Mouse (Mus musculus): Measurements from ENCODE around the gene Tcf19. TPM values are rescaled to one million over a fixed set of nuclear protein-coding genes. Genes with fewer than 3 reads are reported as not detected.
A peak's percentile ranks its signal among the peaks of the same experiment; 100 is the strongest.

Gene Tcf19
- 42.2 and 42.4 TPM in 2 replicates for polyA plus RNA-seq (2016; fragmentation: Nextera tagmentation; extraction: Ambion mirVana)

DNA sequence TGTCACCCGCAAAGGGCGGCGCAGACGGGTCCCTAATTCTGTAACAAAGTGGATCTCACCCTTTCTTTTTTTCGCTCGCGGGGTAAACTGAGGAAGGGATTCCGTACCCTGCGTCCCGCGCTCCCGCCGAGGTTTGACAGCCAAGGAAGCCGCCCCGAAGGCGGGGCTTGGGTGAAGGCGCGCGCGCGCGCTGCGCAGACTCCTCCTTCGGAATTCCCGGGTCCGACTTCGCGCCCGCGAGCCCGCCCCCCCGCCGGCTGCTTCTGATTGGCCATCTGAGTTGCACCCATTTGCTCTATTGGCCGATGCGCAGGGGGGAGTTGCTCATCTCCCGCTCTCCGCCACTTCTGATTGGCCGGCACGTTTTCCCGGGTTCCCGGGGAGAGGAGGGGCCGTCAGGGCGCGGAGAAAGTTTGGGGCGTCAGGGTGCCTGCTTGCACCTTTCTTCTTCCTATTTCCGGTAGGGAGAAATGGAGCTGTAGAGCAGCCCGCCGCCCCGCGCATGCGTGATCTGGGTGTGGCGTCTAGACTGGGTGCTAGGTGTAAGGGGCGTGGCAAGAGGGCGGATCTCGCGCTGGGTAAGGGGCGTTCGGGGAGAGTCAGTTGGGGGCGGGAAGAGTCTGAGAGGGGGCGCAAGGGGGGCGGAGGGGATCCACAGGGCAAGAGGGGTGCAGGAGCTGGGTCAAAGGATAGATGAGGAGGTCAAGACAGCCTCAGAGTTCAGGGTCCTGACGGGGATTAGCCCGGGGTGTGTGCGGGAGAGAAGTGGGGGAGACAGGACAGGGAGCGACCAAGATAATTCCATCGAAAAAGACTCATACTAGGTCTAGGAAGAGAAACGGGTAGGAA is at the start of gene Tcf19, which contains the start of gene Cchcr1:
Gene Tcf19, minus strand, starts transcription at position 173 of the 849 bp plus-strand sequence.
Gene Cchcr1, plus strand, starts transcription at position 449 of the 849 bp plus-strand sequence.
- H3K27me3 ChIP-seq (replicated peaks): no peaks in the 10 kb centered on the region
- H3K4me1 ChIP-seq: peaks cover 37% of the 10 kb centered on the region
- ATAC-seq: peak; percentile 95
- H3K9ac ChIP-seq: peak within 1 kb of the TSS; percentile 79
- H3K4me3 ChIP-seq: peak within 1 kb of the TSS; percentile 73
- H3K4me2 ChIP-seq: peak within 1 kb of the TSS; percentile 90
- peak within 1 kb of the TSS; percentile 81 for H3K27ac ChIP-seq
- WGBS (ENCODE audit: insufficient replicate concordance): under 1% methylated on average over 66 of the region's 67 CpGs
- H3K36me3 ChIP-seq: peaks cover 50% of the 10 kb centered on the region
- H3K9me3 ChIP-seq (replicated peaks): no peaks in the 10 kb centered on the region

DNA sequence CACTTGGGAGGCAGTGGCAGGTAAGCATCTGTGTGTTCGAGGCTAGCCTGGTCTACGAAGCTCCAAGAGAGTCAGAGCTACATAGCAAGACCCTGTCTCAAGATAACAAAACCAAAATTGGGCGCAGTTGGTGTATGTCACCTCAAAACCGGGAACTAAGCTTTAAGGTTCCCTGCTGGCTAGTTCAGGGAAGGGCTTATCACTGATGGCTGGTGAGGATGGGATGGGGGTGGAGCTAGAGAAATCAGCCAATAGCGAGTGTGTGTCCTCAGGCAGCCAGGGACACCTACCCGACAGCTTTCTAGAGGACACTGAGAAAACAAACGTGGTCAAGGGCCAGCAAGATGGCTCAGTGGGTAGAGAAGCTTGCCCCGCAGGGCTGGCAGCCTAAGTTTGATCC is 41.6 kb upstream of the Tcf19 start:
- no peak overlapping the region for H3K4me3 ChIP-seq
- H3K27me3 ChIP-seq (replicated peaks): no peaks in the 10 kb centered on the region
- 39% methylated on average over 8 of the region's 8 CpGs for WGBS (ENCODE audit: insufficient replicate concordance)
- H3K4me1 ChIP-seq: no peaks in the 10 kb centered on the region
- no peaks in the 10 kb centered on the region; the same call in 1 of the 2 replicates for H3K9me3 ChIP-seq (replicated peaks)
- no peak overlapping the region for H3K27ac ChIP-seq
- ATAC-seq: no peak
- H3K9ac ChIP-seq: no peak overlapping the region
- H3K4me2 ChIP-seq: no peak overlapping the region
- H3K36me3 ChIP-seq: no peaks in the 10 kb centered on the region

GRCm38 (mm10) chr17:35557351-35557750 is 40.7 kb upstream of the Tcf19 start:
- Histone ChIP-seq H3K36me3 (no peaks in the 10 kb centered on the region), H3K9ac (no peak overlapping the region), H3K4me2 (no peak overlapping the region), H3K27me3 (replicated peaks) (no peaks in the 10 kb centered on the region), H3K4me3 (no peak overlapping the region), H3K27ac (no peak overlapping the region), H3K4me1 (no peaks in the 10 kb centered on the region), H3K9me3 (replicated peaks) (no peaks in the 10 kb centered on the region; the same call in 1 of the 2 replicates)
- 62% methylated on average over 9 of the region's 9 CpGs for WGBS (ENCODE audit: insufficient replicate concordance)
- ATAC-seq: no peak

DNA sequence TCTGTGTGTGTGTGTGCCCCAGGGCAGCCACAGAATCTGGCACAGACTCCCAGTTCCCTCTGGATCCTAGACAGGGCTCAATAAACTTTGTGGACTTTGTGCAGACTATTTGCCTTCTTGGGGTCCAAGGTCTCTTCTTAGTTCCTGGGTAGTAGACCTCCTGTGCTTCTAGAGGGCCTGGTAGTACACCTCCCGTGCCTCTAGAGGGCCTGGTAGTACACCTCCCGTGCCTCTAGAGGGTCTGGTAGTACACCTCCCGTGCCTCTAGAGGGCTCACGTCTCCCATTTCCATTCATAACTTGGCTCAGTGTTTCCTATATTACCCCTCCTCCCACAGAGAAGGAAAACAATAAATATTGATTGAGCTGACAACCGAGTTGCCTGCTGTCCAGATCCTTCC is 40.2 kb upstream of the Tcf19 start:
- no peak for ATAC-seq
- Histone ChIP-seq H3K27me3 (replicated peaks) (no peaks in the 10 kb centered on the region), H3K27ac (no peak overlapping the region), H3K4me2 (no peak overlapping the region), H3K9ac (no peak overlapping the region), H3K9me3 (replicated peaks) (no peaks in the 10 kb centered on the region; the same call in 1 of the 2 replicates), H3K4me3 (no peak overlapping the region), H3K36me3 (no peaks in the 10 kb centered on the region), H3K4me1 (no peaks in the 10 kb centered on the region)
- 35% methylated on average over 5 of the region's 5 CpGs for WGBS (ENCODE audit: insufficient replicate concordance)

- Histone ChIP-seq H3K36me3 (no peaks in the 10 kb centered on the region), H3K4me2 (no peak overlapping the region), H3K9ac (no peak overlapping the region), H3K4me1 (no peaks in the 10 kb centered on the region), H3K27ac (no peak overlapping the region), H3K9me3 (replicated peaks) (no peaks in the 10 kb centered on the region; the same call in 1 of the 2 replicates), H3K4me3 (no peak overlapping the region), H3K27me3 (replicated peaks) (0 out of 2 replicates have a peak, but pooled peaks cover 3% of the 10 kb centered on the region)
- WGBS (ENCODE audit: insufficient replicate concordance): 77% methylated on average over 13 of the region's 13 CpGs
- ATAC-seq: no peak
Measured at GRCm38 (mm10) chr17:35556186-35556765, 39.7 kb upstream of the Tcf19 start.

GRCm38 (mm10) chr17:35554761-35555397 is 38.3 kb upstream of the Tcf19 start:
- Histone ChIP-seq H3K27ac (no peak overlapping the region), H3K4me1 (no peaks in the 10 kb centered on the region), H3K4me2 (no peak overlapping the region), H3K36me3 (no peaks in the 10 kb centered on the region), H3K9me3 (replicated peaks) (no peaks in the 10 kb centered on the region; the same call in 1 of the 2 replicates), H3K27me3 (replicated peaks) (0 out of 2 replicates have a peak, but pooled peaks cover 3% of the 10 kb centered on the region), H3K4me3 (no peak overlapping the region), H3K9ac (no peak overlapping the region)
- 73% methylated on average over 18 of the region's 18 CpGs for WGBS (ENCODE audit: insufficient replicate concordance)
- ATAC-seq: no peak

GRCm38 (mm10) chr17:35554321-35554720 is 37.7 kb upstream of the Tcf19 start:
- no peak overlapping the region for H3K4me3 ChIP-seq
- H3K36me3 ChIP-seq: no peaks in the 10 kb centered on the region
- no peak overlapping the region for H3K4me2 ChIP-seq
- ATAC-seq: no peak
- 0 out of 2 replicates have a peak, but pooled peaks cover 3% of the 10 kb centered on the region for H3K27me3 ChIP-seq (replicated peaks)
- WGBS (ENCODE audit: insufficient replicate concordance): 62% methylated on average over 5 of the region's 5 CpGs
- no peaks in the 10 kb centered on the region; the same call in 1 of the 2 replicates for H3K9me3 ChIP-seq (replicated peaks)
- no peaks in the 10 kb centered on the region for H3K4me1 ChIP-seq
- no peak overlapping the region for H3K27ac ChIP-seq
- H3K9ac ChIP-seq: no peak overlapping the region

DNA sequence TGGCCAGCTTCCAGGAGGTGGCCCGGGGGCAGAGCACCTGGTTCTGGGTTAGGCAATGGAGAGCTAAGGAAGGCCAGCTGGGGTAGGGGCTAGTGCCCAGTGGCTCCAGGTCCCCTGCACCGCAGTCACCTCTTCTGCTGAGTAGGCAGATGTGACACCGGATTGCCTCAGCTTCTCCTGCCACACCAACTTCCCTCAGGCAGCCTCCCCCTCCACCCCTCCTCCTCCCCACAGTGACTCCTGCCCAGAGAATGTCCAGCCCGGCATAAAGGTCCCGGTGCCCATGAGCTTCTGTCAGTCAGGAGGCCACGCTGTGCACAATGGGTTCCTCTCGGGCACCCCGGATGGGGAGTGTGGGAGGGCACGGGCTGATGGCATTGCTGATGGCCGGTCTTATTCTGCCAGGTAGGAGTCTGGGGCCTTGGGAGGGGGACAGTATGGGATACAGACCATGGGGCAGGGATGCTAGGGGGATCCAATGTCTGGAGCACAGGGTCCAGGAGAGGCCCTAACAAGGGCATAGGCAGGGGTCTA is 35.3 kb upstream of the Tcf19 start, which contains the start of gene Cdsn:
Gene Cdsn, plus strand, starts transcription at position 248 of the 534 bp plus-strand sequence.
- no peak within 1 kb of the TSS for H3K4me3 ChIP-seq
- H3K9me3 ChIP-seq (replicated peaks): no peaks in the 10 kb centered on the region; the same call in 1 of the 2 replicates
- no peaks in the 10 kb centered on the region for H3K4me1 ChIP-seq
- no peaks in the 10 kb centered on the region for H3K36me3 ChIP-seq
- H3K4me2 ChIP-seq: no peak within 1 kb of the TSS
- H3K9ac ChIP-seq: no peak within 1 kb of the TSS
- no peak within 1 kb of the TSS for H3K27ac ChIP-seq
- 0 out of 2 replicates have a peak, but pooled peaks cover 9% of the 10 kb centered on the region for H3K27me3 ChIP-seq (replicated peaks)
- no peak for ATAC-seq
- 72% methylated on average over 10 of the region's 10 CpGs for WGBS (ENCODE audit: insufficient replicate concordance)

DNA sequence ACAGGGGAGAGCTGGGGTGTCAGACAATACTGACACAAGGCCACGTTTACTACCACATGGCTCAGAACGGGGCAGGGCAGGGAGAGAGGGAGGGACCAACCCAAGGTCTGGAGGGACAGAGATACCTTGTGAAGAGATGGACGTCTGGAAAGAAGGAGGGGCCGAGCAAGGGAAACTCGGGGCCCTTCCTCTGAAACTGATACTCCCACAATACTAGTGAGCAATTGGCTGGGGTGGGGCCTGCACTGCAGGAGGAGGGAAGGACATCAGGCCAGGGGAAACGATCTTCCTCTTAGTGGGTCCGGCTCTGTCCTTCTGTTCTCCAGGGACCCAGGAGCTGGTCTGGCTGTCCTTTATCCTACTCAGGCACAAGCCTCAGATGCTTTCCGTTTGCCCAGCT is 34.2 kb upstream of the Tcf19 start:
- Histone ChIP-seq H3K9me3 (replicated peaks) (no peaks in the 10 kb centered on the region; the same call in 1 of the 2 replicates), H3K9ac (no peak overlapping the region), H3K4me2 (no peak overlapping the region), H3K27ac (no peak overlapping the region), H3K36me3 (no peaks in the 10 kb centered on the region), H3K27me3 (replicated peaks) (0 out of 2 replicates have a peak, but pooled peaks cover 9% of the 10 kb centered on the region), H3K4me1 (no peaks in the 10 kb centered on the region), H3K4me3 (no peak overlapping the region)
- no peak for ATAC-seq
- 47% methylated on average over 8 of the region's 8 CpGs for WGBS (ENCODE audit: insufficient replicate concordance)

DNA sequence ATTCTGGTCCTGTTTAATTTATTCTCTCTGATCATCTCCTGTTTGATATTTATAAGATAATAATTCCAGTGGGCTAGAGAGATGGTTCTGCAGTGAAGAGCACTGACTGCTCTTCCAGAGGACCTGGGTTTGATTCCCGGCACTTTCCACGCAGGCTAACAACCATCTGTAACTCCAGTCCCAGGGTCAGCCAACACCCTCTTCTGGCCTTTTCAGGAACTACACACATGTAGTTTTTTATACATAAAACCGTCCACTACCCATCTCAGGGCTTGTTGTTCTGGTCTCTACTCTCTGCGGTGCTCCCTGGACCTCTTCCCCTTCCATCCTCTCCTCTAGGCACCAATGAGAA is 33.5 kb upstream of the Tcf19 start:
- whole genome bisulfite sequencing (ENCODE audit: insufficient replicate concordance): 83% methylated on average over 4 of the region's 4 CpGs
- ATAC-seq: no peak
- H3K9me3 ChIP-seq (replicated peaks): no peaks in the 10 kb centered on the region; the same call in 1 of the 2 replicates
- no peak overlapping the region for H3K9ac ChIP-seq
- H3K36me3 ChIP-seq: no peaks in the 10 kb centered on the region
- H3K4me1 ChIP-seq: no peaks in the 10 kb centered on the region
- no peak overlapping the region for H3K4me3 ChIP-seq
- H3K27me3 ChIP-seq (replicated peaks): 0 out of 2 replicates have a peak, but pooled peaks cover 9% of the 10 kb centered on the region
- no peak overlapping the region for H3K4me2 ChIP-seq
- H3K27ac ChIP-seq: no peak overlapping the region

DNA sequence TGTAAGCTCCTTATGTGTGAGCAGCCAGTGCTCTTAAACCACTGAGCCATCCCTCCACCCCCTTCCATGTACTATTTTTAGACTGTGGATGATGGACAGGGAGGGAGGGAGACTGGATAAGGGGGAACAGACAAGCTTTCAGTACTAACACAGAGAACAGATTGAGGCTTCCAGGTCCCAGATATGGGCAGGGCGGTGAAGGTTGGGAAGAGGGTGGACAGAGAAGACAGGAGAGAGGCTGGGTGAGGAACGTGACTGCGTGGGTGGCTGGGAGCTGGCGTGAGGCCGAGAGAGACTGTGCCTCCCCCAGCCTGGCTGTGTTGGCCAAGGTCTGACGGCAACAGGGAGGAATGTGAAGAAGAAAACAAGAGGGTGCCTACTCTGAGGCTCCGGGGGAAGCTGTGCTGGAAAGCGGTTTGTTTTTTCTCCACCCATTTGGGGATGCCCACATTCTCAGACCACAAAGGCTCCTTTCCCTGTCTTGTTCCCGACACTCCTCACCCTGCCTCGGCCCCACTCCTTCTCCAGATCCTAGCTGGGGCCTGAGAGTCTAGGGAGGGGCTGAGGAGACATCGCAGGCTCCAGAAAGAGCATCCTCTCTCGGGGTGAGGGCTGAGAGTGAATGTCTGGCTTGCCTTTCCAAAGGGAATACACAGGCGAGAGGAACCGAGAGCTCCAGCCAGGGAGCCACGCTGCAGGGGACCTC is 33.0 kb upstream of the Tcf19 start:
- no peak overlapping the region for H3K9ac ChIP-seq
- no peak for ATAC-seq

More for the DNA sequence above, 33.0 kb upstream of the Tcf19 start:
- Histone ChIP-seq H3K9me3 (replicated peaks) (no peaks in the 10 kb centered on the region), H3K27ac (peak overlapping the region; percentile 28; the same call in 1 of the 2 replicates), H3K4me2 (no peak overlapping the region), H3K4me3 (no peak overlapping the region), H3K4me1 (no peaks in the 10 kb centered on the region), H3K36me3 (no peaks in the 10 kb centered on the region), H3K27me3 (replicated peaks) (0 out of 2 replicates have a peak, but pooled peaks cover 9% of the 10 kb centered on the region)
- WGBS (ENCODE audit: insufficient replicate concordance): 47% methylated on average over 15 of the region's 15 CpGs
